Mouse (Mus musculus): ENCODE results near the gene Pcbp3. TPM values are rescaled to one million over a fixed set of nuclear protein-coding genes. Genes with fewer than 3 reads are reported as not detected.
"Not testable (repeated sequence)": the region's sequence is repeated elsewhere in the genome, so short reads cannot be mapped to it uniquely, and the experiment has no call there.

Gene Pcbp3
- total RNA-seq, 2 experiments from 2014 or later: 59.8 to 72.3 TPM

GRCm38 (mm10) chr10:76808446-76809400 lies 153.0 kb downstream of the Pcbp3 start:
- peak in 1 of 2 experiments; percentile 34 for DNase-seq (ENCODE audit: low spot score in 2 of 2)

GRCm38 (mm10) chr10:76802500-76802885 lies 159.2 kb downstream of the Pcbp3 start:
- no peak for DNase-seq (ENCODE audit: low spot score in 2 of 2)

GRCm38 (mm10) chr10:76801841-76802499 lies 159.7 kb downstream of the Pcbp3 start:
- no peak for DNase-seq (ENCODE audit: low spot score in 2 of 2)

- no peak for DNase-seq (ENCODE audit: low spot score in 2 of 2)
Observed at GRCm38 (mm10) chr10:76801237-76801641, 160.4 kb downstream of the Pcbp3 start.

- no peak for DNase-seq (ENCODE audit: low spot score in 2 of 2)
Observed at GRCm38 (mm10) chr10:76798751-76799585, 162.7 kb downstream of the Pcbp3 start.

GRCm38 (mm10) chr10:76794102-76794501 lies 167.6 kb downstream of the Pcbp3 start:
- DNase-seq (ENCODE audit: low spot score in 2 of 2): no peak

- DNase-seq (ENCODE audit: low spot score in 2 of 2): peak in 1 of 2 experiments; percentile 38
Observed at GRCm38 (mm10) chr10:76791475-76791874, 170.2 kb downstream of the Pcbp3 start.

GRCm38 (mm10) chr10:76789885-76790284 lies 171.8 kb downstream of the Pcbp3 start:
- no peak for DNase-seq (ENCODE audit: low spot score in 2 of 2)

- DNase-seq (ENCODE audit: low spot score in 2 of 2): no peak
Observed at GRCm38 (mm10) chr10:76785312-76785711, 176.4 kb downstream of the Pcbp3 start.

GRCm38 (mm10) chr10:76779225-76779624 lies 182.5 kb downstream of the Pcbp3 start:
- DNase-seq (ENCODE audit: low spot score in 2 of 2): no peak

- no peak for DNase-seq (ENCODE audit: low spot score in 2 of 2)
Observed at GRCm38 (mm10) chr10:76771624-76772023, 190.1 kb downstream of the Pcbp3 start.

GRCm38 (mm10) chr10:76771086-76771485 lies 190.6 kb downstream of the Pcbp3 start:
- DNase-seq (ENCODE audit: low spot score in 2 of 2): no peak

GRCm38 (mm10) chr10:76769581-76769980 lies 192.1 kb downstream of the Pcbp3 start:
- DNase-seq (ENCODE audit: low spot score in 2 of 2): no peak

GRCm38 (mm10) chr10:76766196-76766595 lies 195.5 kb downstream of the Pcbp3 start:
- no peak for DNase-seq (ENCODE audit: low spot score in 2 of 2)

GRCm38 (mm10) chr10:76764927-76765326 lies 196.8 kb downstream of the Pcbp3 start:
- no peak for DNase-seq (ENCODE audit: low spot score in 2 of 2)

- DNase-seq (ENCODE audit: low spot score in 2 of 2): peak in 1 of 2 experiments; percentile 9
Observed at GRCm38 (mm10) chr10:76763016-76763415, 198.7 kb downstream of the Pcbp3 start.

GRCm38 (mm10) chr10:76762411-76762810 lies 199.3 kb downstream of the Pcbp3 start:
- peak in 1 of 2 experiments; percentile 2 for DNase-seq (ENCODE audit: low spot score in 2 of 2)

GRCm38 (mm10) chr10:76759878-76760277 lies 201.8 kb downstream of the Pcbp3 start:
- DNase-seq (ENCODE audit: low spot score in 2 of 2): no peak

- no peak for DNase-seq (ENCODE audit: low spot score in 2 of 2)
Observed at GRCm38 (mm10) chr10:76753640-76754039, 208.0 kb downstream of the Pcbp3 start.

GRCm38 (mm10) chr10:76744267-76744666 lies 217.4 kb downstream of the Pcbp3 start:
- DNase-seq (ENCODE audit: low spot score in 2 of 2): not testable (repeated sequence)

GRCm38 (mm10) chr10:76736764-76737163 lies 224.9 kb downstream of the Pcbp3 start:
- DNase-seq (ENCODE audit: low spot score in 2 of 2): no peak
